Mouse (Mus musculus) forebrain, embryonic 14.5 days (tissue): ENCODE measurements around the gene Grwd1. TPM values are rescaled to one million over a fixed set of nuclear protein-coding genes. Genes with fewer than 3 reads are reported as not detected.
A peak's percentile ranks its signal among the peaks of the same experiment; 100 is the strongest.

Source experiments
- ATAC-seq: fragments of 200-750 bp; cut with Nextera tagmentation; 2 replicates; pipeline ENCODE4 v1.8.0; 2017; ENCODE audit warnings: mild to moderate bottlenecking, moderate library complexity
- DNase-seq: peaks from one replicate; pipeline ENCODE4 v3.0.0-alpha.2; 2015; ENCODE audit warnings: low spot score
- H3K27ac ChIP-seq: fragments of 300-500 bp; sonication (generic); 2 replicates; pipeline ENCODE4 v1.5.1; 2014; ENCODE audit warnings: low read depth, mild to moderate bottlenecking, control low read depth, low read length, moderate library complexity
- H3K27me3 ChIP-seq: fragments of 300-500 bp; sonication (generic); replicated peaks from 2 replicates; pipeline ENCODE4 v1.6.1; 2014; ENCODE audit warnings: low read length, control low read depth, mixed read lengths; ENCODE audit not compliant: control insufficient read depth, insufficient read depth
- H3K36me3 ChIP-seq: fragments of 300-500 bp; sonication (generic); 2 replicates; pipeline ENCODE4 v1.6.1; 2014; ENCODE audit warnings: low read length, control low read depth; ENCODE audit not compliant: control insufficient read depth, insufficient read depth
- H3K4me1 ChIP-seq: fragments of 300-500 bp; sonication (generic); 2 replicates; pipeline ENCODE4 v1.6.1; 2014; ENCODE audit warnings: antibody characterized with exemption, low read length, control low read depth; ENCODE audit not compliant: control insufficient read depth, insufficient read depth
- H3K4me2 ChIP-seq: fragments of 300-500 bp; sonication (generic); 2 replicates; pipeline ENCODE4 v1.6.1; 2014; ENCODE audit warnings: mild to moderate bottlenecking, control low read depth, low read length
- H3K4me3 ChIP-seq: fragments of 300-500 bp; sonication (generic); 2 replicates; pipeline ENCODE4 v1.5.1; 2014; ENCODE audit warnings: low read depth, low read length, control low read depth
- H3K9ac ChIP-seq: fragments of 300-500 bp; sonication (generic); 2 replicates; pipeline ENCODE4 v1.6.1; 2014; ENCODE audit warnings: mild to moderate bottlenecking, low read length, control low read depth, moderate library complexity
- H3K9me3 ChIP-seq: fragments of 300-500 bp; sonication (generic); replicated peaks from 2 replicates; pipeline ENCODE4 v1.6.1; 2016; ENCODE audit warnings: low read length, control low read depth, mixed read lengths; ENCODE audit not compliant: control insufficient read depth
- WGBS: fragments of 180-500 bp; shearing (Covaris S2); extraction: QIAGEN DNeasy Blood & Tissue Kit; methylation state at CpG from one replicate; pipeline ENCODE4 v1.1.7; 2014; 5-methylcytosine and 5-hydroxymethylcytosine counted together
- polyA plus RNA-seq: library from polyadenylated mRNA; unstranded; fragments of >200 nt; fragmentation: Nextera tagmentation; extraction: Ambion mirVana; gene quantifications from 2 replicates; pipeline ENCODE4 v1.2.1, GENCODE M21; 2014

Gene Grwd1
- polyA plus RNA-seq, 1 experiment from 2014 or later, result 46.7 TPM

- Histone ChIP-seq H3K4me1 (peaks cover under 1% of the 10 kb centered on the region; the same call in 1 of the 2 replicates), H3K4me2 (no peak within 1 kb of the TSS), H3K9ac (no peak within 1 kb of the TSS), H3K4me3 (no peak within 1 kb of the TSS), H3K36me3 (peaks cover 56% of the 10 kb centered on the region), H3K9me3 (no peaks in the 10 kb centered on the region), H3K27me3 (no peaks in the 10 kb centered on the region), H3K27ac (no peak within 1 kb of the TSS)
- DNase-seq (no peak), ATAC-seq (no peak)
- 66% methylated on average over 7 of the region's 7 CpGs for WGBS
Observed at GRCm38 (mm10) chr7:45824598-45824997, 6.1 kb downstream of the Grwd1 start, which contains the start of gene Kcnj14. Kcnj14 (minus strand) TSS chr7:45824782.

- H3K4me2 ChIP-seq, result no peak overlapping the region
Observed at GRCm38 (mm10) chr7:45820913-45821312, 9.8 kb downstream of the Grwd1 start.

GRCm38 (mm10) chr7:45819843-45820242, 10.9 kb downstream of the Grwd1 start:
- 16% methylated on average over 25 of the region's 25 CpGs for WGBS
- H3K9ac ChIP-seq, result no peak overlapping the region
- H3K9me3 ChIP-seq, result no peaks in the 10 kb centered on the region
- H3K4me1 ChIP-seq, result peaks cover 10% of the 10 kb centered on the region
- DNase-seq (no peak), ATAC-seq (no peak)
- no peaks in the 10 kb centered on the region for H3K27me3 ChIP-seq
- no peak overlapping the region for H3K4me3 ChIP-seq
- no peak overlapping the region for H3K4me2 ChIP-seq
- H3K27ac ChIP-seq, result no peak overlapping the region
- peaks cover 13% of the 10 kb centered on the region for H3K36me3 ChIP-seq

More at GRCm38 (mm10) chr7:45820913-45821312, 9.8 kb downstream of the Grwd1 start:
- Histone ChIP-seq H3K4me3 (no peak overlapping the region), H3K27ac (no peak overlapping the region), H3K9ac (no peak overlapping the region), H3K4me1 (no peaks in the 10 kb centered on the region), H3K36me3 (peaks cover 24% of the 10 kb centered on the region), H3K9me3 (no peaks in the 10 kb centered on the region), H3K27me3 (no peaks in the 10 kb centered on the region)
- no peak for ATAC-seq
- no peak for DNase-seq

GRCm38 (mm10) chr7:45815984-45816351, 14.8 kb downstream of the Grwd1 start:
- 18% methylated on average over 2 of the region's 2 CpGs for WGBS
- ATAC-seq, result no peak
- no peak overlapping the region; the same call in 1 of the 2 replicates for H3K27ac ChIP-seq
- peaks cover 19% of the 10 kb centered on the region for H3K36me3 ChIP-seq
- H3K9me3 ChIP-seq, result no peaks in the 10 kb centered on the region
- no peaks in the 10 kb centered on the region for H3K27me3 ChIP-seq
- H3K4me1 ChIP-seq, result peaks cover 21% of the 10 kb centered on the region
- H3K9ac ChIP-seq, result no peak overlapping the region
- DNase-seq, result no peak
- no peak overlapping the region for H3K4me3 ChIP-seq
- H3K4me2 ChIP-seq, result no peak overlapping the region

GRCm38 (mm10) chr7:45815323-45815983, 15.3 kb downstream of the Grwd1 start:
- Histone ChIP-seq H3K36me3 (peaks cover 24% of the 10 kb centered on the region), H3K4me2 (peak overlapping the region; percentile 58), H3K9ac (peak overlapping the region; percentile 18), H3K27me3 (no peaks in the 10 kb centered on the region), H3K4me3 (peak overlapping the region; percentile 32; the same call in 1 of the 2 replicates), H3K4me1 (peaks cover 21% of the 10 kb centered on the region), H3K27ac (peak overlapping the region; percentile 67; the same call in 1 of the 2 replicates), H3K9me3 (no peaks in the 10 kb centered on the region)
- ATAC-seq (no peak), DNase-seq (peak; percentile 35)
- WGBS, result 15% methylated on average over 10 of the region's 10 CpGs

- peak overlapping the region; percentile 18 for H3K9ac ChIP-seq
- peaks cover 21% of the 10 kb centered on the region for H3K4me1 ChIP-seq
- no peak for ATAC-seq
- H3K9me3 ChIP-seq, result no peaks in the 10 kb centered on the region
- H3K4me2 ChIP-seq, result peak overlapping the region; percentile 58
- no peak for DNase-seq
- H3K27ac ChIP-seq, result peak overlapping the region; percentile 67
- WGBS, result 0% methylated on average over 5 of the region's 5 CpGs
- H3K4me3 ChIP-seq, result peak overlapping the region; percentile 32
- no peaks in the 10 kb centered on the region for H3K27me3 ChIP-seq
- peaks cover 30% of the 10 kb centered on the region for H3K36me3 ChIP-seq
Observed at GRCm38 (mm10) chr7:45814841-45815240, 15.9 kb downstream of the Grwd1 start.

- H3K4me3 ChIP-seq, result peak within 1 kb of the TSS; percentile 92
- H3K9me3 ChIP-seq, result no peaks in the 10 kb centered on the region
- WGBS, result under 1% methylated on average over 80 of the region's 92 CpGs
- H3K27me3 ChIP-seq, result no peaks in the 10 kb centered on the region
- ATAC-seq (peak; percentile 99), DNase-seq (peak; percentile 100)
- peak within 1 kb of the TSS; percentile 100 for H3K27ac ChIP-seq
- H3K4me2 ChIP-seq, result peak within 1 kb of the TSS; percentile 94
- H3K4me1 ChIP-seq, result peaks cover 21% of the 10 kb centered on the region
- H3K9ac ChIP-seq, result peak within 1 kb of the TSS; percentile 100
- H3K36me3 ChIP-seq, result peaks cover 38% of the 10 kb centered on the region
Observed at GRCm38 (mm10) chr7:45813787-45814779, 16.7 kb downstream of the Grwd1 start, which contains the start of gene Cyth2. Cyth2 (minus strand) TSS chr7:45814581.

- 90% methylated on average over 8 of the region's 8 CpGs for WGBS
- Histone ChIP-seq H3K27me3 (no peaks in the 10 kb centered on the region), H3K36me3 (peaks cover 50% of the 10 kb centered on the region), H3K4me2 (peak overlapping the region; percentile 94), H3K27ac (no peak overlapping the region), H3K4me3 (peak overlapping the region; percentile 92), H3K4me1 (peaks cover 21% of the 10 kb centered on the region), H3K9ac (peak overlapping the region; percentile 100), H3K9me3 (no peaks in the 10 kb centered on the region)
- no peak for DNase-seq
- ATAC-seq, result no peak
Observed at GRCm38 (mm10) chr7:45812921-45813320, 17.8 kb downstream of the Grwd1 start.
